Mouse (Mus musculus) lung, postnatal 0 days (tissue): Measurements from ENCODE around the gene Tiparp.

ENCODE experiments used
- CTCF ChIP-seq: IDR thresholded peaks from 2 replicates; pipeline ENCODE4 v1.5.1; 2016; ENCODE audit warnings: antibody characterized with exemption, mild to moderate bottlenecking
- EP300 ChIP-seq: IDR thresholded peaks from 2 replicates; pipeline ENCODE4 v1.6.1; 2016; ENCODE audit warnings: antibody characterized with exemption, mild to moderate bottlenecking, control low read depth

- TF ChIP-seq CTCF (no peak), EP300 (no peak)
These were observed 58.8 kb downstream of the Tiparp start for GRCm38 (mm10) chr3:65586966-65587365.
